Mouse (Mus musculus) gastrocnemius, postnatal 10 days (tissue): ENCODE data around the gene Herpud2. TPM values are rescaled to one million over a fixed set of nuclear protein-coding genes. Genes with fewer than 3 reads are reported as not detected.

Source experiments
- DNase-seq: peaks from one replicate; pipeline ENCODE4 v3.0.0; 2021; ENCODE audit warnings: mixed read lengths
- long read RNA-seq, 2 experiments: library from polyadenylated mRNA; stranded (forward); transcript quantifications; one replicate each; pipeline ENCODE4 v2.0.0; 2021
- total RNA-seq, 2 experiments: library from RNA; stranded (reverse); gene quantifications; 2 replicates each; pipeline ENCODE4 v1.2.3; 2021

Herpud2 gene
- 10 to 100 TPM; 41.8 to 45.3 TPM for total RNA-seq
- long read RNA-seq, experiment 1, transcript Herpud2-201 (8 exons, 2,781 nt), result major isoform, 89 of 121 reads
- long read RNA-seq, experiment 1, transcript Herpud2-202 (1 exons, 3,955 nt), result minor isoform, 10 of 121 reads
- long read RNA-seq, experiment 1, partial matches to known transcripts, result 2 of 121 reads
- long read RNA-seq, experiment 1, other reads (novel, unspliced or antisense), result 20 of 121 reads
- long read RNA-seq, experiment 2, transcript Herpud2-201 (8 exons, 2,781 nt), result major isoform, 59 of 70 reads
- long read RNA-seq, experiment 2, partial matches to known transcripts, result 0 of 70 reads
- long read RNA-seq, experiment 2, other reads (novel, unspliced or antisense), result 9 of 70 reads

- DNase-seq, result peak; percentile 93
Measured at GRCm38 (mm10) chr9:25151611-25152241, at the start of gene Herpud2. Herpud2 (minus strand) TSS chr9:25151820.

DNA sequence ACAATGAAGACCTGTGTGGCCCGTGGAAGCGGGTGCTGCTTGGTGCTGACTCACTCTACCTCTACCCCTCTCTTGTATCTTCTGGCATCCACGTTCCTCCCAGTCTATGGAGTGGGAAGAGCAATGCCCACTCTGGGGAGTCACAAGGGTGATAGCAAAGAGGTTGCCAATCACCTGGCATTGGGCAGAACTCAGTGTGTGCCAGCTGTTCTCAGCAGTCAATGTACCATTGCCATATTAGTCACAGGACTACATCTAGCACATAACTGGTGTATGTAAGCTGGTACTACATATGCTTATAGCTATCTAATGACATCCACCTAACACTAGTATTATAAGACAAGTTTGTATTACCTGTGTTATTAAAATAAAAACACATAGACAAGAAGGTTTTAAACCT, 49.4 kb upstream of the Herpud2 start:
- no peak for DNase-seq

GRCm38 (mm10) chr9:25200148-25200547, 48.5 kb upstream of the Herpud2 start:
- DNase-seq, result no peak

DNA sequence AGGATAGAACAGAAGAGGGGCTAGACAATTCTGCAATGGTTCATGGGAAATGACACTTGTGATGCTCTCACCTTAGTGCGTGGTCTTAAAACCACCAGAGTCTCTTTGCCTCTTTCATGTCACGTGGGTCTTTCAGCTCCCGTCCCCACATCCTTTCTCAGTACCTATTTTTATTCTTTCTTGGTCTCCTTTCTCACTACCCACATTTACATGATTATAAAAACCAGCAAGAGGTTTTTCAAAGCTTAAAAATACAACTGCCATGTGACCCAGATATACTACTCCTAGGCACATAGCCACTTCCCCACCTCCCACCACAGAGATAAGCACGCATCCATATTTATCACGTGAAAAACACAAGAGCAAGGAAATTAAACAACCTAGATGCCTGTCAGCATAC, 45.1 kb upstream of the Herpud2 start:
- DNase-seq, result no peak

DNA sequence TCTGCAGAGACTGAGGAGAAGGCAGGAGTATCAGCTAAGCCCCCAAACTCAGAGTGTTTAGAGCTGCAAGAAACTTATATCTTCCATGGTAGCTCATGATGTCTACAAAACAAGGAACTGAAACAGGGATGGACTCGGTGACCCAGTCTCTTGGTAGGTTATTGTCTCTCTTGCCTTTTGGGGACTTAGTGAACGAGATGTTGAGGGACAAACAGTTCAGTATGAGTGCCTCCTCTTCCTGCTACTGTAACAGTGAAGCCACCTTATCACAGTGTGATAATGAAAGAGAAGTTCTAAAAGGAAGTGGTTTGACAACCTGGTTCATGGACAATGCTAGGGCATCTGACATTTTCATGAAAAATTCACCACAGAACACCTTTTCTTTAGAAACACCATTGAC, 40.0 kb upstream of the Herpud2 start:
- DNase-seq, result no peak

- no peak for DNase-seq
Measured at GRCm38 (mm10) chr9:25186501-25186900, 34.9 kb upstream of the Herpud2 start.

DNA sequence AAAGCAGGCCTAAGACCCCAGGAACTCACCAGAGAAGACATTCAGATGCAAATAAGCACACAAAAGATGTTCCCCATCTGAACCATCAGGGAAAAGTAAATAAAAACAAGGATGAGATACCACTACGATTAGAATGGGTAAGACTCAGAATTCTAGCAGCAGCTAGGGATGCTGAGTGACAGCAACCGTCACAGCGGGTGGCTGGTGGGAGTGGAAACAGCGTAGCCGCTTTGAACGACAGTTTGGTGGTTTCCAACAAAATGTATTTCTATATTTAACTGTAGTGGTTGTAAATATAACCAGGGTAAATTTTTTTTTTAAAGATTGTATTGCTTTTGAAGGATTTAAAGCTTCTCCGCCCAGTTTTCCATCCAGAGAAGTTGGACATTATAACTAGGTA, 34.2 kb upstream of the Herpud2 start:
- DNase-seq, result no peak

GRCm38 (mm10) chr9:25184606-25185005, 33.0 kb upstream of the Herpud2 start:
- no peak for DNase-seq

GRCm38 (mm10) chr9:25178066-25178465, 26.4 kb upstream of the Herpud2 start:
- peak; percentile 8 for DNase-seq

- DNase-seq, result peak; percentile 5
Measured at GRCm38 (mm10) chr9:25177201-25177600, 25.6 kb upstream of the Herpud2 start.

GRCm38 (mm10) chr9:25176562-25176961, 24.9 kb upstream of the Herpud2 start:
- DNase-seq, result no peak

DNA sequence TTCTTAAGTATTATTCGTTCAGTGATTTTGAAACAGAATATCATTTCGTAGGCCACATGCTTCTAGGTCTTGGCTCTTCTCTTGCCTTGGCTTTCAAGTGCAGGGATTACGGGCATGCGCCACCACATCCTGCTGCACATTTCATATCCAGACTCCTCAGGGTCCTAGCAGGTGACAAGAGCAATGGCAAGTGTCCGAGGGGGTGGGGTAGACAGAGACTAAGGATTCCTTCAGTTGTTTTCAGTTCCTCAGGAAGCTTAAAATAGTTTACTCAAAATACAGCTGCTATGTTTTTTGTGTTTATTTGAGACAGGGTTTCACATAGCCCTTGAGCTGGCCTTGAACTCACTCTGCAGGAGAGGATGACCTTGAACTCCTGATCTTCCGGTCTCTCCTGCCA, 24.4 kb upstream of the Herpud2 start:
- peak; percentile 9 for DNase-seq

GRCm38 (mm10) chr9:25175039-25175442, 23.4 kb upstream of the Herpud2 start:
- peak; percentile 69 for DNase-seq

DNA sequence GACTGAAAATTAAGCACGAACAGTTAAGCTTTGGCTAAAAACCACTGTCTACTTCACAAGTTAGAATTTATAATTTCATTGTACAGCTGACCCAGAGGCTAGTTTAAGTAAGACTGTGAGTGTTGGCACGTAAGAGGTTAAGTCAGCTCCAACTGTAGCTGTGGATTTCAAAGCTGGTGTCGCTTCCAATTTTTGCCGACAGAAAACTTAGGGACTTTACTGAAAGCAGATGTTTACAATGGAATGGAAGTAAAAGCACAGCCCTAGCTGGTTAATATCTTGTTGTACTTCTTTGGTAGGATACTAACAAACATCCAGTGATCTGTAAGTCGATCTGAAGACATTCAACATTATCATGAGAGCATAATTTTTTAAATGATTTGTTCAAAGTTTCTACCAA, 23.0 kb upstream of the Herpud2 start:
- DNase-seq, result no peak

GRCm38 (mm10) chr9:25173171-25173570, 21.6 kb upstream of the Herpud2 start:
- no peak for DNase-seq

DNA sequence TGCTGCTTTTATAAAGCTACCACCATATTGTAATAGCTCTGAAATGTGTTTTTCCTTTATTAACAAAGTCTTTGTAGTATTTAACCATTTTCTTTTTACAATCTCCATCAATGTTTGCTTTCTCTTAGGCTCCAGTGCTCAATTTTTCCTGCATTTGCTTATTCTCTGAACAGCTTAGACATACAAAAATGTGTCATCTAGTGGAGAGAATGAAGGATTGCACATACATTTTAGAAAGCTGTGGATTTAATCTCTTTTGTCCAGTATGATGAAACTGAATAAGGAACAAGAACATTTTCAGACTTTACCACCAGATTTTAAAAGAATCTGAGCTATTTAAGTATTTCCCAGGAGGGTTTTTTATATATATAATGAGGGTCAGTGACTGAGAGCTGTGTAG, 18.0 kb upstream of the Herpud2 start:
- DNase-seq, result no peak

GRCm38 (mm10) chr9:25167458-25168084, 16.0 kb upstream of the Herpud2 start:
- DNase-seq, result peak; percentile 68

DNA sequence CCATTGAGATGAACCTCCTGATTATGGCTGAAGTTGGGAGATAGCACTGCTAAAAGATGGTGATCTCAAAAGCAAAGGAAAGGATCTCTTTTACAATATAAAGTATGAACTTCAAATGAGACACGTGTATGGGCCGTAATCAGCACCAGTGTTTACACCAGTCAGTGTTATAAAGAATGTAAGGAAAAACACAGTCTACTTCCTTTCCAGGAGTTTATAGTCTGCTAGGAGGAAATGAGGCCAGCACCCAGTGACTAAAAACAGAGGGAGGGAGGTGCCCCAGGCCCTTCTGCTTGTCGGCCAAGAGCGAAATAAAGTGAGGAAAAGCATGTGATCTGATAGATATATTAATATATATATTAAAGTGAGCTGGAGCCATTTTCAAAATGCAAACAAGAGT, 6.6 kb upstream of the Herpud2 start:
- no peak for DNase-seq

DNA sequence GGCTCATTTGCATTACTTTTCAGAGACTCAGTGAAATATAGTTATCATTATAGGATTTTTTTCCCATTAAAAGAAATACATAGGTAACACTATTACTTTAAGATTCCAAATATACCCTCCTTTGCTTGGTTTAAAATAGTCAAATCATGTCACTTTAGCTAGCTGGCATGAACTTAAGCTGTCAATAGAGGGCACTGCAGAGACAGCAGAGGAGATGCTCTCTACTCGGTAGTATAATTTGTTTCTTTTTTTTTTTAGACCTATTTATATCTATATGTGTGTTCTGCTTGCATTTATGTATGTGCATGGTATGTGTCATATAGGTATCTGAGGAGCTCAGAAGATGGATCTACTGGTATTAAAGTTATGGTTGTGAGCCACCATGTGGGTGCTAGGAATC, 4.8 kb upstream of the Herpud2 start:
- no peak for DNase-seq

- DNase-seq, result no peak
Measured at GRCm38 (mm10) chr9:25153066-25153465, 1.4 kb upstream of the Herpud2 start.

DNA sequence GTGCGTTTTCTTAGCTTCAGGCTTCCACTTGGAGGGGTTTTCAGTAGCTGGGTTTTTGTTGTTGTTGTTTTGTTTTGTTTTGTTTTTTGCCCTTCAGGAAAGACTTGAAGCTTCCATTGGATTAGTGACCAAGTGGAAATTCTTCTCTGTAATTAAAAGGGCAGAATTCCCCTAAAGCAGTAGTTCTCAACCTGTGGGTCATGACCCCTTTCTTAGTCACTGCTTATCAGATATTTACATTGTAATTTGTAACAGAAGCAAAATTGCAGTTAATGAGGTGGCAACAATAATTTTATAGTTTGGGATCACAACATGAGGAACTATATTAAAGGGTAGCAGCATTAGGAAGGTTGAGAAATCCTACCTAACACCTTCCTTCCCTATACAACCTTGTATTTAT, 837 bp upstream of the Herpud2 start:
- DNase-seq, result no peak

DNA sequence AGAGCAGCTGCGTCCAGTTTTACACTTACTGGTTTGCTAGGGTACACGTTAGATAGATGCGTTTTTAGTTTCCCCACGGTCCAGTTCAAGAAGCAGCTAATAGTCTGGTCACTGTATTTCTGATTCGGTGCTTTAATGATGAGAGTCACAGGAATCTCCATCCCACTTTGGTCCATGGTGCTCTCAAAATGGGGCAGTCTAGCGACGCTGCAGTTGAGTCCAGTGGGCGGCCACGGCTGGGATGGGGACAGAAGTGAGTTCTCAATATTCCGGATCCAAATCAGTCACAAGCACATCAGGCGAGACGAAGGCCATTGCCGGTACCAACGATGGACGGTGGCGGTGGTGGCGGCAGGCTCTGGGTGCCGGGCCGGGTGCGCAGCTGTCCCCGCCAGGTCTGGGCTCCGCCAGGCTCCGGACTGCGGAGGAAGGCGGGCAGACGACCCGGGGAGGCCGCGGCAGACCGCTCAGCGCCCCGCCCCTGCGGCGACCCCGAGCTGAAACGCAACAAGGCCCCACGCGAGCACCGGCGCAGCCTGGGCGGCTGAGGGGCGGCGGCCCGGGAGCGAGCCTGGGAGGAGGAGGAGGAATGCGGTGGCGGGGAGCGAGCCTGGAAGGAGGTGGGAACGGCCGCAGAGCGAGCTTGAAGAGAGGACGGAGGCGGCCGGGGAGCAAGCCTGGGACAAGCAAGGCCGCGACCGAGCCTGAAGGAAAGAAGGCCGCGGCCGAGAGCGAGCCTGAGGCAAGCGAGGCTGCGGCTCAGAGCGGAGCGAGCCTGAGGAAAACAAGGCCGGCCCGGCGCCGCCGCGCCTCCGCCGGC, 619 bp downstream of the Herpud2 start:
- peak; percentile 80 for DNase-seq

GRCm38 (mm10) chr9:25148767-25149166, 2.9 kb downstream of the Herpud2 start:
- DNase-seq, result no peak
